Mouse (Mus musculus) lung, adult 2 months (tissue): Measurements from ENCODE around the gene Nup214. TPM values are rescaled to one million over a fixed set of nuclear protein-coding genes. Genes with fewer than 3 reads are reported as not detected.

Source experiments
- DNase-seq: peaks from one replicate; pipeline ENCODE4 v3.0.0; 2022
- H3K4me1 ChIP-seq: fragments of 200-500 bp; 2 replicates; pipeline ENCODE4 v1.6.1; 2011; ENCODE audit warnings: low read length; ENCODE audit not compliant: control insufficient read depth, insufficient read depth
- H3K4me3 ChIP-seq: fragments of 200-500 bp; replicated peaks from 2 replicates; pipeline ENCODE3; 2011; ENCODE audit warnings: low read depth, mild to moderate bottlenecking, control low read depth, low read length; ENCODE audit errors: extremely low read depth
- CTCF ChIP-seq: fragments of 200-500 bp; IDR thresholded peaks from 2 replicates; pipeline ENCODE4 v1.5.1; 2011; ENCODE audit warnings: mild to moderate bottlenecking, low read length, control low read depth; ENCODE audit not compliant: insufficient read depth
- POLR2A ChIP-seq: fragments of 200-500 bp; IDR thresholded peaks from 2 replicates; pipeline ENCODE4 v1.6.1; 2011; ENCODE audit warnings: low read depth, mild to moderate bottlenecking, control low read depth, low read length, borderline replicate concordance; ENCODE audit errors: extremely low read depth
- WGBS: fragments of 180-500 bp; shearing (Covaris S2); methylation state at CpG from one replicate; pipeline ENCODE4 v1.1.7; 2018; 5-methylcytosine and 5-hydroxymethylcytosine counted together
- polyA plus RNA-seq: library from polyadenylated mRNA; depleted of rRNA; stranded (reverse); fragments of >200 nt; gene quantifications from 2 replicates; pipeline ENCODE4 v1.2.3, GENCODE M21; 2012

Gene Nup214
- polyA plus RNA-seq, 1 experiment = 35.1 TPM

DNA sequence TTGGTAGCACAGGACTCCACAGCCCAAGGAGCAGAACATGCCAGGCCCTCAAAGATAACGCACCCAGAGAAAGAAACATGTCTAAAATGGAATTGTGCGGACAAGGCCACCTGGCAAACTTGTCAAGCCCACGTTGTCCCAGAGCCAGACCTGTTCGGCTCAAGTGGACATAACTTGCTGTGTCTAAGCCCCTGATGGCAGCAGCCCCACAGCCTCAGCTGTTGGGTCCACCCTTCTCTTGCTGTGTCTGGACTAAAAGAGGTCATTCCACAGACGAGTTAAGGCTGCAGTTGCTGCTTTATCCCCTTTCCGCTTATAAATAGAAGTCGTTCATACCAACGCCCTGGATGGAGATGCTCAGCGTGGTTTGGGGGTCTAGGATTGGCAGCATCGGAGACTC is 82.3 kb downstream of the Nup214 start:
- DNase-seq = no peak
- TF ChIP-seq POLR2A (no peak), CTCF (no peak)
- WGBS = 78% methylated on average over 10 of the region's 10 CpGs
- Histone ChIP-seq H3K4me1 (no peaks in the 10 kb centered on the region), H3K4me3 (no peak overlapping the region)

- DNase-seq = no peak
- 58% methylated on average over 2 of the region's 2 CpGs for WGBS
- H3K4me1 ChIP-seq = no peaks in the 10 kb centered on the region
- TF ChIP-seq POLR2A = no peak
- no peak for TF ChIP-seq CTCF
- H3K4me3 ChIP-seq = no peak overlapping the region
These were observed 83.1 kb downstream of the Nup214 start for GRCm38 (mm10) chr2:32057360-32057759.

DNA sequence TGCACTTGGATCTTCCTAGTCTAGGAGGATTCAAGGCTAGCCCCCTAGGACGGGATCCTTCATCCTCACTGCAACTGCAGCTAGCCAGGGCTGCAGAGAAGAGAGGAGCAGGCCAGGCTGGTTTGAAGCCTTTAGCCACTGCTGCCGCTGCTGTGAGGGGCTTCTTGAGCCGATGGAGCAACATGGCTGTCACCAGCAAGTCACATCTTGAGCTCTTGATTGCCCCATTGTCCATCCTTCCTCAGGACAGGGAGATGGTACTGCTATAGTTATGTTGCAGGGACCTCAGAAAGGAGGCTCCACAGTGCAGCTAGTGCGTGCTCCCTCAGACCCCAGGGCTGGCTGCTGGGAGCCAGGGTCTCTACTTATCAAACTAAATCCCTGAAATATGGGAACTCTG is 83.6 kb downstream of the Nup214 start:
- Histone ChIP-seq H3K4me1 (no peaks in the 10 kb centered on the region), H3K4me3 (no peak overlapping the region)
- 77% methylated on average over 4 of the region's 4 CpGs for WGBS
- no peak for TF ChIP-seq POLR2A
- no peak for TF ChIP-seq CTCF
- no peak for DNase-seq

DNA sequence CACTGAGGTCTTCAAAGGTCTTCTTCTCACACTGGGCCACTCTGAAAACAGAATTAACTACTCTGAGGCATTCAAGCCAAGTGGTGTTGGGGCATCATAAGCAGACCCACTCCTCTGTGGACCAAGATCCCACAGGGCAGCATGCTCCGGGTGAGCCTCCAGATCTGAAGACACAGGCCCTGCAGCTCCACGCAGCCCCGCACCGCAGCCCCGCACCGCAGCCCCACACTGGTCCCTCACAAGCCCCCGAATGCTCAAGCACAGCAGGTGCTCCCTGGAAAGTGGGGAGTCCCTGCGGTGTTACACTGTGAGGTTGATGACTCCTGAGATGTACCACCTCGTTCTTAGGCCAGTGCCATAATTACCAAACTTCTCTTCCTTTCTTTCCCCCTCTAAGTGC is 84.0 kb downstream of the Nup214 start:
- no peak for TF ChIP-seq CTCF
- no peak for TF ChIP-seq POLR2A
- no peaks in the 10 kb centered on the region for H3K4me1 ChIP-seq
- DNase-seq = no peak
- H3K4me3 ChIP-seq = no peak overlapping the region
- WGBS = 86% methylated on average over 9 of the region's 9 CpGs

DNA sequence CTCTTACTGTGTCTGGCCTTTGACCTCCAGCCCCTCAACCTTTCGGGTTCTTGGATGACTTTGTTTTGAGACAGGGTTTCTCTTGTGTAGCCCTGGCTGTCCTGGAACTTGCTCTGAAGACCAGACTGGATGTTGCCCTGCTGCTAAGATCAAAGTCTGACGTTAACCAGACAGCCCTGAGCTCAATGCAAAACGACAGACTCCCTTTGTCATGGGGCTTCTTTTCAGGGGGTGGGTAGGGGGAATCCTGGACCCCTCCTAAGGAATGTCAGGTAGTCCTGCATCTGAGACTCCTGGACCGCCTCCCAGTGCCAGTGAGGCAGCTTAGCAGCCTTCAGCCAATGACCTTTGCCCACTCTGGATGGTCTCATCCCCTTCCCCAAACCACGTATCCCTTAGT is 84.5 kb downstream of the Nup214 start:
- 50% methylated on average over 5 of the region's 5 CpGs for WGBS
- no peak for DNase-seq
- no peak for TF ChIP-seq POLR2A
- TF ChIP-seq CTCF = no peak
- Histone ChIP-seq H3K4me1 (no peaks in the 10 kb centered on the region), H3K4me3 (no peak overlapping the region)

DNA sequence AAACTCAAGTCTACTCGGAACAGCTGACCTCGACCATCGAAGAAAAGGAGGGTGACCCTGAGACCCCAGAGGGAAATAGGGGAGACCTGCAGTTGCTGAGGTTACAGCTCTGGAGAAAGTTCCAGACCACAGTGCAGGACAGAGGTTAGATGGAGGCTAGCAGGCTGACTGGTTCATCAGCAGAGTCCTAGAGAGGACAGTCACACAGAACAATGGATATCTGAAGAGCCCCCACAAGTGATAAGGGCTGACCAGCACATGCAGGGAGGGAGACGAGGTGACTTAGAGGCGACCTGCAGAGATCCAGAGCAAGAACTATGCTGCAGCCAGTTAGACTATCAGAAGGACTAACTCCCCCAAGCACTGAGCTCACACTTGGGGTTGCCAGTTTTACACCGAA is 85.4 kb downstream of the Nup214 start:
- WGBS = 67% methylated on average over 6 of the region's 6 CpGs
- no peak for DNase-seq
- Histone ChIP-seq H3K4me1 (no peaks in the 10 kb centered on the region), H3K4me3 (no peak overlapping the region)
- TF ChIP-seq POLR2A = no peak

DNA sequence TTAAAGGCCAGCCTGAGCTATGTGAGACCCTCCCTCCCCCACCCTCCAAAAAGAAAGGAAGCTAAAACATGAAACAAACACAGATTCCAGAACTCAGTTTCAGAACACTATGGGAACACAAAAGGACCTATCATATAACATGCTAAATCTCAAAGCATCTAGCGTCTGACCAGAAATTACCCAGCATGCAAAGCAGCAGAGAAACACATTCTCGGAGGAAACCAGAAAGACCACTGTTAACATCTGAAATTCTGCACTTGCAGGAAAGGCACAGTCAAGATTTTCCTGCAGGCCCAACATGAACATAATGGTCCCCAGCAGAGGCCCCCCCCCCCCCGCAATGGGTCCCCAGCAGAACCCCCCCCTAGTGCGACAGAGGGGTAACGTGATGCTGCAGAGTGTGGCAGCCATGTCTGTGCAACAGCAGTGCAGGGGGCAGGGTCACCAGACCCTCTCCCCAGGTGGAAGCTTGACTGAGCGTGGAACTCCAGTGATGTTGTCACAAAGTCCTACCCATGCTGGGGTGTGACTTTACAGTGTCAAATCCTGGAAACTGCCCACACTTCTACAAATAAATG is 86.1 kb downstream of the Nup214 start:
- Histone ChIP-seq H3K4me1 (no peaks in the 10 kb centered on the region), H3K4me3 (no peak overlapping the region)
- no peak for DNase-seq
- 70% methylated on average over 6 of the region's 6 CpGs for WGBS
- TF ChIP-seq CTCF (no peak), POLR2A (no peak)

DNA sequence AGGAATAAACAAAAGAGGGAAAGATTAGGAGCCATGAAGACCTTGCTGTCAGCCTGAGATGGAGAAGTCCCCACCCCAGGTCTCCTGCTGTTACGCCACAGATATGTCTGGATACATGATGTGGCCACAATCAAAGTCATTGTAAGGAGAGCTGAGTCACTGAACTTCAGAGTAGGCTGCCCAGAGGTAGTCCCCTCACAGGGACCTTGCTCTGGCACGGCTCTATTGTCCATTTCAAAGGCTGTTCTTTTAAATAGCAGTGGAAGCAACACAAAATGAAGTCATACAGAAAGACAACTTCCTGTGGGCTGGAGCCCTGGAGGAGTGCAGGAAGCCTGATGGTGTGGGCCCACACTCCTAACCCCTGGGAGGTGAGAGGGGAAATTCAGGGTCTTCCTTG is 87.0 kb downstream of the Nup214 start:
- no peak for TF ChIP-seq CTCF
- no peak for TF ChIP-seq POLR2A
- no peaks in the 10 kb centered on the region; the same call in 1 of the 2 replicates for H3K4me1 ChIP-seq
- 47% methylated on average over 2 of the region's 2 CpGs for WGBS
- no peak overlapping the region for H3K4me3 ChIP-seq
- no peak for DNase-seq

GRCm38 (mm10) chr2:32061722-32062505 is 87.7 kb downstream of the Nup214 start:
- no peak for TF ChIP-seq POLR2A
- TF ChIP-seq CTCF = no peak
- no peaks in the 10 kb centered on the region; the same call in 1 of the 2 replicates for H3K4me1 ChIP-seq
- DNase-seq = no peak
- no peak overlapping the region for H3K4me3 ChIP-seq
- 49% methylated on average over 12 of the region's 12 CpGs for WGBS
